Mouse (Mus musculus) neural tube, embryonic 10.5 days (tissue): Measurements from ENCODE around the gene Fn1.

Experiments
- DNase-seq: peaks from one replicate; pipeline ENCODE4 v3.0.0-alpha.2; 2017; ENCODE audit warnings: low spot score; ENCODE audit errors: extremely low spot score

Gene Fn1

GRCm38 (mm10) chr1:71651315-71651714, 1.7 kb downstream of the Fn1 start:
- DNase-seq, result no peak

- DNase-seq, result peak; percentile 32
Observed at GRCm38 (mm10) chr1:71650741-71651140, 2.3 kb downstream of the Fn1 start.

- DNase-seq, result no peak
Observed at GRCm38 (mm10) chr1:71648166-71648565, 4.8 kb downstream of the Fn1 start.

GRCm38 (mm10) chr1:71646774-71647173, 6.2 kb downstream of the Fn1 start:
- no peak for DNase-seq

- no peak for DNase-seq
Observed at GRCm38 (mm10) chr1:71645999-71646398, 7.0 kb downstream of the Fn1 start.

GRCm38 (mm10) chr1:71645466-71645865, 7.5 kb downstream of the Fn1 start:
- DNase-seq, result no peak

GRCm38 (mm10) chr1:71642794-71643193, 10.2 kb downstream of the Fn1 start:
- DNase-seq, result no peak

GRCm38 (mm10) chr1:71641206-71641605, 11.8 kb downstream of the Fn1 start:
- no peak for DNase-seq

GRCm38 (mm10) chr1:71640157-71640556, 12.8 kb downstream of the Fn1 start:
- no peak for DNase-seq

- DNase-seq, result no peak
Observed at GRCm38 (mm10) chr1:71636665-71637064, 16.3 kb downstream of the Fn1 start.

GRCm38 (mm10) chr1:71636116-71636515, 16.9 kb downstream of the Fn1 start:
- DNase-seq, result no peak

GRCm38 (mm10) chr1:71635101-71636014, 17.6 kb downstream of the Fn1 start:
- no peak for DNase-seq

GRCm38 (mm10) chr1:71634471-71634981, 18.5 kb downstream of the Fn1 start:
- DNase-seq, result no peak

- DNase-seq, result no peak
Observed at GRCm38 (mm10) chr1:71632387-71632786, 20.6 kb downstream of the Fn1 start.

- no peak for DNase-seq
Observed at GRCm38 (mm10) chr1:71631811-71632210, 21.2 kb downstream of the Fn1 start.

GRCm38 (mm10) chr1:71630243-71630642, 22.8 kb downstream of the Fn1 start:
- no peak for DNase-seq

GRCm38 (mm10) chr1:71623625-71624024, 29.4 kb downstream of the Fn1 start:
- no peak for DNase-seq

- DNase-seq, result no peak
Observed at GRCm38 (mm10) chr1:71621526-71621925, 31.5 kb downstream of the Fn1 start.

- DNase-seq, result no peak
Observed at GRCm38 (mm10) chr1:71614545-71615246, 38.3 kb downstream of the Fn1 start.

- no peak for DNase-seq
Observed at GRCm38 (mm10) chr1:71612256-71612655, 40.7 kb downstream of the Fn1 start.

- DNase-seq, result no peak
Observed at GRCm38 (mm10) chr1:71609916-71610315, 43.1 kb downstream of the Fn1 start.

- DNase-seq, result no peak
Observed at GRCm38 (mm10) chr1:71609057-71609775, 43.8 kb downstream of the Fn1 start.
